Mouse (Mus musculus) right cerebral cortex, postnatal 10 days (tissue): ENCODE measurements at regions not wholly inside any gene's neighbourhood (a gene's known extent, or its start where the extent isn't known, plus 50 kb on each side); places are given as distances from the start of the nearest gene placed in this dataset.
"Not testable (repeated sequence)": the region's sequence is repeated elsewhere in the genome, so short reads cannot be mapped to it uniquely, and the experiment has no call there.

Source experiments
- DNase-seq, 2 experiments: peaks; one replicate each; pipeline ENCODE4 v3.0.0; 2021; ENCODE audit warnings: low spot score in 2 of 2

- no peak for DNase-seq
Measured at GRCm38 (mm10) chr5:91892338-91892737, 70.5 kb downstream of the Rchy1 start.

GRCm38 (mm10) chr5:91881771-91882170 is 81.1 kb downstream of the Rchy1 start:
- DNase-seq, result no peak

GRCm38 (mm10) chr5:91880231-91880630 is 82.6 kb downstream of the Rchy1 start:
- DNase-seq, result no peak

- DNase-seq, result no peak
Measured at GRCm38 (mm10) chr5:91878627-91879026, 84.2 kb downstream of the Rchy1 start.

GRCm38 (mm10) chr5:91876682-91877031 is 86.2 kb downstream of the Rchy1 start:
- DNase-seq, result no peak

- DNase-seq, result no peak
Measured at GRCm38 (mm10) chr5:91875875-91876681, 86.8 kb downstream of the Rchy1 start.

GRCm38 (mm10) chr5:91872816-91873215 is 90.1 kb downstream of the Rchy1 start:
- no peak for DNase-seq

- DNase-seq, result no peak
Measured at GRCm38 (mm10) chr5:91869791-91870190, 93.1 kb downstream of the Rchy1 start.

GRCm38 (mm10) chr5:91866184-91866583 is 96.7 kb downstream of the Rchy1 start:
- no peak for DNase-seq

GRCm38 (mm10) chr5:91865365-91865764 is 97.5 kb downstream of the Rchy1 start:
- no peak for DNase-seq

- DNase-seq, result no peak
Measured at GRCm38 (mm10) chr5:91862843-91863242, 100.0 kb downstream of the Rchy1 start.

- DNase-seq, result no peak
Measured at GRCm38 (mm10) chr5:91862243-91862642, 100.6 kb downstream of the Rchy1 start.

GRCm38 (mm10) chr5:91861440-91862187 is 101.3 kb downstream of the Rchy1 start:
- DNase-seq, result peak; percentile 32 to 33

GRCm38 (mm10) chr5:91860489-91860888 is 102.4 kb downstream of the Rchy1 start:
- DNase-seq, result no peak

- DNase-seq, result no peak
Measured at GRCm38 (mm10) chr5:91852330-91852729, 110.5 kb downstream of the Rchy1 start.

- not testable (repeated sequence) for DNase-seq
Measured at GRCm38 (mm10) chr5:91850862-91851569, 111.9 kb downstream of the Rchy1 start.

- DNase-seq, result no peak
Measured at GRCm38 (mm10) chr5:91850440-91850839, 112.4 kb downstream of the Rchy1 start.

GRCm38 (mm10) chr5:91849533-91849932 is 113.3 kb downstream of the Rchy1 start:
- DNase-seq, result no peak

- DNase-seq, result no peak
Measured at GRCm38 (mm10) chr5:91849114-91849513, 113.8 kb downstream of the Rchy1 start.

GRCm38 (mm10) chr5:91848528-91848927 is 114.3 kb downstream of the Rchy1 start:
- DNase-seq, result no peak

GRCm38 (mm10) chr5:91843044-91843443 is 119.8 kb downstream of the Rchy1 start:
- no peak for DNase-seq

- no peak for DNase-seq
Measured at GRCm38 (mm10) chr5:91841066-91841465, 121.8 kb downstream of the Rchy1 start.
